Mouse (Mus musculus) hindbrain, embryonic 14.5 days (tissue): ENCODE data around the gene Arpc5l. TPM values are rescaled to one million over a fixed set of nuclear protein-coding genes. Genes with fewer than 3 reads are reported as not detected.
"Not testable (repeated sequence)": the region's sequence is repeated elsewhere in the genome, so short reads cannot be mapped to it uniquely, and the experiment has no call there.

Experiments
- ATAC-seq: fragments of 200-750 bp; cut with Nextera tagmentation; 2 replicates; pipeline ENCODE4 v1.8.0; 2017; ENCODE audit warnings: moderate number of reproducible peaks, mild to moderate bottlenecking, moderate TSS enrichment, moderate library complexity; ENCODE audit not compliant: low FRiP score
- DNase-seq: peaks from one replicate; pipeline ENCODE4 v3.0.0-alpha.2; 2015; ENCODE audit warnings: low spot score
- H3K27ac ChIP-seq: fragments of 300-500 bp; sonication (generic); 2 replicates; pipeline ENCODE4 v1.5.1; 2014; ENCODE audit warnings: mild to moderate bottlenecking, moderate library complexity
- H3K27me3 ChIP-seq: fragments of 300-500 bp; sonication (generic); 2 replicates; pipeline ENCODE4 v1.6.1; 2014; ENCODE audit warnings: mild to moderate bottlenecking, low read length, mixed read lengths; ENCODE audit not compliant: control insufficient read depth, insufficient read depth
- H3K36me3 ChIP-seq: fragments of 300-500 bp; sonication (generic); replicated peaks from 2 replicates; pipeline ENCODE4 v1.6.1; 2014; ENCODE audit not compliant: control insufficient read depth, insufficient read depth
- H3K4me1 ChIP-seq: fragments of 300-500 bp; sonication (generic); replicated peaks from 2 replicates; pipeline ENCODE4 v1.6.1; 2014; ENCODE audit warnings: antibody characterized with exemption, low read length, mixed read lengths; ENCODE audit not compliant: control insufficient read depth, insufficient read depth
- H3K4me2 ChIP-seq: fragments of 300-500 bp; sonication (generic); replicated peaks from 2 replicates; pipeline ENCODE4 v1.6.1; 2014; ENCODE audit warnings: mild to moderate bottlenecking, moderate library complexity
- H3K4me3 ChIP-seq: fragments of 300-500 bp; sonication (generic); replicated peaks from 2 replicates; pipeline ENCODE4 v1.5.1; 2014; ENCODE audit warnings: mild to moderate bottlenecking, low read length
- H3K9ac ChIP-seq: fragments of 300-500 bp; sonication (generic); 2 replicates; pipeline ENCODE4 v1.6.1; 2014
- H3K9me3 ChIP-seq: fragments of 300-500 bp; sonication (generic); 2 replicates; pipeline ENCODE4 v1.6.1; 2016; ENCODE audit warnings: low read length; ENCODE audit not compliant: control insufficient read depth
- WGBS: fragments of 180-500 bp; shearing (Covaris S2); extraction: QIAGEN DNeasy Blood & Tissue Kit; methylation state at CpG from one replicate; pipeline ENCODE4 v1.1.7; 2014; 5-methylcytosine and 5-hydroxymethylcytosine counted together
- polyA plus RNA-seq: library from polyadenylated mRNA; unstranded; fragments of >200 nt; fragmentation: Nextera tagmentation; extraction: Ambion mirVana; gene quantifications from 2 replicates; pipeline ENCODE4 v1.2.1, GENCODE M21; 2014

Gene Arpc5l
- polyA plus RNA-seq, 1 experiment from 2014 or later = 155 TPM

DNA sequence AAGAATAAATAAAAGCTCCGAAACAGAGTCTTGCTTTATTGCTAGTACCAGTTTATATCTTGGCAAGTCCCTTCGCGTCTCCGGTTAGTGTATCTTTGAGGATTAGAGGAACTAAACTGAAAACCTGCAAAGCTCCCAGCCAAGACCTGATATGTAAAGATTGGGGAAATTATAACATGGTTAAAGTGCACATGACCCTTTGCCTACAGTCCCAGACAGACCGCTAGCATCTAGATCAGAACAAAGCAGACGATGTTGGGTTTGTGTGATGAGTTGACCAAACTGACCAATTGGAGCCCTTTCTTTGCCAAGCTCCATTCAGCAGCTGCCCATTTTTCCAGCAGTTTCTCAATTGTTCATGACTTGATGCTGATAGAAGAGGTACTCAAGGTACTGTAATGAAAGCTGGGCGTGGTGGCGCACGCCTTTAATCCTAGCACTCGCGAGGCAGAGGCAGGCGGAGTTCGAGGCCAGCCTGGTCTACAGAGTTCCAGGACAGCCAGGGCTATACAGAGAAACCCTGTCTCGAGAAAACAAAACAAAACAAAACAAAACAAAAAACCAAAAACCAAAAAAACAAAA, 1.1 kb downstream of the Arpc5l start:
- H3K4me3 ChIP-seq = peak overlapping the region; percentile 69; the same call in 1 of the 2 replicates
- no peak overlapping the region for H3K27ac ChIP-seq
- H3K9me3 ChIP-seq = no peaks in the 10 kb centered on the region
- peaks cover 43% of the 10 kb centered on the region for H3K4me1 ChIP-seq
- no peaks in the 10 kb centered on the region for H3K27me3 ChIP-seq
- 0 out of 2 replicates have a peak overlapping the region, but pooled peaks have one; percentile 78 for H3K9ac ChIP-seq
- 91% methylated on average over 14 of the region's 14 CpGs for WGBS
- H3K36me3 ChIP-seq = peaks cover 24% of the 10 kb centered on the region
- ATAC-seq = no peak
- H3K4me2 ChIP-seq = peak overlapping the region; percentile 80
- DNase-seq = no peak

- ATAC-seq (peak; percentile 90), DNase-seq (peak; percentile 95)
- Histone ChIP-seq H3K9me3 (no peaks in the 10 kb centered on the region), H3K9ac (peak overlapping the region; percentile 86), H3K27ac (peak overlapping the region; percentile 91), H3K4me1 (peaks cover 41% of the 10 kb centered on the region), H3K36me3 (peaks cover 15% of the 10 kb centered on the region), H3K4me2 (peak overlapping the region; percentile 95), H3K4me3 (peak overlapping the region; percentile 85), H3K27me3 (no peaks in the 10 kb centered on the region)
- WGBS = under 1% methylated on average over 44 of the region's 44 CpGs
These were observed 2.7 kb downstream of the Arpc5l start for GRCm38 (mm10) chr2:39007865-39008264.

DNA sequence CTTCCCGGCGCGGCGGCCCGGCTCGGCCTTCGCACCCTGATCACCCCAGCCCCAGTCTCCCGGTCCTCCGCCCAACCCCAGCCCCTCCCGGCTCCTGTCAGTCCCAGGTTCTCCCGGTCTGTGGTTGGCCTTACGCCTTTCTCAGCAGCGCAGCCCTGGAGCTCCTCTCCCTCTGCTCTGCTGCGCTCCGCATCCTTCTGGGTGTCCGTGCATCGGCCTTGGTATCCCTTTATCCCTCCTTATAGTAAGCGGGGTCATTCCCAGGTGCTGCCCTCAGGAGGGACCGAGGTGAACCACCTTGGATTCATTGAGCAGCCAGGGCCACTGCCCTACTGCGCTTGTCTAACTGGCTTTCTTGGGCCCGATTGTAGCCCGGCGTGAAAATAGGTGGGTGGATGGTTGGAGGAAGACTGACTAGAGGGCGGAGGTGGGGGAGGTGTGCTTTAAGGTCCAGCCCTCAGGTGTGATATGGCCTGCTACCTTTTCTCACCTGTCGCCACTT, 3.3 kb downstream of the Arpc5l start:
- Histone ChIP-seq H3K9ac (peak overlapping the region; percentile 86), H3K4me1 (peaks cover 37% of the 10 kb centered on the region), H3K4me3 (peak overlapping the region; percentile 85), H3K9me3 (no peaks in the 10 kb centered on the region), H3K27ac (peak overlapping the region; percentile 91), H3K27me3 (no peaks in the 10 kb centered on the region), H3K4me2 (peak overlapping the region; percentile 95), H3K36me3 (peaks cover 15% of the 10 kb centered on the region)
- ATAC-seq (peak; percentile 42), DNase-seq (no peak)
- WGBS = under 1% methylated on average over 25 of the region's 25 CpGs

DNA sequence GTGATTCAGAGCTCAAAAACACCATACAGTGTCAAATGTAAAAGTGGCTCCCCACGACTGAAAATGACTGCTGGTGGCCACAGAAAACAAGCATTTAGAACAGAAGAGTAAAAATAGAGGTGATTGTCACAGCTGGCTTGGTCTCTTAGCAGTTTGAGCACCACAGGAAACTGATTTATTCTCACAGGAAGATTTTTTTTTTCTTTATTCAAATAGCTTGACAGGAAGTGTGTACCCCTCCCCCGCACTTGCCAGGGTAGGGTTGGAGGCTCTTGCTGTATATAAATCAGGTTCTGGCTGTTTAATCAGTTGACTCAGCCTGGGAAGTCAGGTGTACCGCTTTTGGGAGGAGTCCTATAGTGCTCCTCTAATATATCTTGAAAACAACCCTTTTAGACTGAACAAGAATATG, 3.8 kb downstream of the Arpc5l start:
- DNase-seq (no peak), ATAC-seq (no peak)
- peaks cover 32% of the 10 kb centered on the region for H3K4me1 ChIP-seq

GRCm38 (mm10) chr2:39010144-39010543, 5.0 kb downstream of the Arpc5l start:
- not testable (repeated sequence) for H3K27ac ChIP-seq, H3K4me3 ChIP-seq, H3K27me3 ChIP-seq, ATAC-seq, H3K9ac ChIP-seq, H3K4me2 ChIP-seq, DNase-seq, H3K9me3 ChIP-seq
- H3K36me3 ChIP-seq = peaks cover 29% of the 10 kb centered on the region
- 92% methylated on average over 4 of the region's 5 CpGs for WGBS
- H3K4me1 ChIP-seq = peaks cover 28% of the 10 kb centered on the region

More for the DNA sequence above, 3.8 kb downstream of the Arpc5l start:
- H3K4me3 ChIP-seq = peak overlapping the region; percentile 85
- peak overlapping the region; percentile 91; the same call in 1 of the 2 replicates for H3K27ac ChIP-seq
- H3K4me2 ChIP-seq = peak overlapping the region; percentile 95
- H3K27me3 ChIP-seq = no peaks in the 10 kb centered on the region
- peaks cover 17% of the 10 kb centered on the region for H3K36me3 ChIP-seq
- H3K9ac ChIP-seq = peak overlapping the region; percentile 86
- H3K9me3 ChIP-seq = no peaks in the 10 kb centered on the region
- 35% methylated on average over 3 of the region's 3 CpGs for WGBS

DNA sequence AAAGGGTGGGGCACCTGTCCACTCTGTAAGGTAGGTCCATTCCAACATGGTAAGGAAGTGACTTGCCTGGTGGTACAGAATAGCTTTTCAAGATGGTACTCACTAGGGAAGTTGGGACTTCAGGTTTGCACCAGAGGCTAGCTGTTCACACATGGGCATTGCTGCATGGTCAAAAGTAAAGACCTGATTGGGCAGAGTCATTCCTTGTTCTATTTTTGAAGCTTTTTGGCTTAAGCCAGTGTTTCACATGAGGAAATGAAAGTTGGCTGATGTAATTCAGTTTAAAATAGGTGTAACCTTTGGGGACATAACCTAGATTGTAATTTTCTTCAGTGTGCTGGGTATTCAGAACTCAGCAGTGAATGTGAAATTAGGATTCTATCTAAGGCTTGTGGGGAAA, 6.1 kb downstream of the Arpc5l start:
- Histone ChIP-seq H3K9ac (no peak overlapping the region), H3K4me1 (peaks cover 20% of the 10 kb centered on the region), H3K9me3 (no peaks in the 10 kb centered on the region), H3K36me3 (peaks cover 40% of the 10 kb centered on the region), H3K4me2 (no peak overlapping the region), H3K4me3 (no peak overlapping the region), H3K27me3 (no peaks in the 10 kb centered on the region), H3K27ac (no peak overlapping the region)
- DNase-seq (no peak), ATAC-seq (no peak)

DNA sequence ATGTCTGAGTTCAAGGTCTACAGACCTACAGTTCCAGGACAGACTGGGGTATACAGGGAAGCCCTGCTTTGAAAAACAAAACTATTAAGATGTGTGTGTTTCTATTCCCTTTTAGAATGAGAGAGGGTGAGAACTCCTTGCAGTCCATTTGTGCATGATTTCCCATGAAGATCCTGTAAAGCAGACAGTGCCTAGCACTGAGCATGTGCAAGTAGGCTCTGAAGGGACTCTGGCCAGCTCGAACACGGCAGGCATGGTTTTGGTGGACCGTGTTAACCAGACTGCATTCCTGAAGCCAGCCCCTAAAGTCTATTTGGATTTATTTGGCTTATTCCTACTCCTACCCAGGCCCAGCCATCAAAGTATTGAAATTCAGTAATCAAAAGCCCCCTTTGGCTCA, 6.8 kb downstream of the Arpc5l start:
- peaks cover 17% of the 10 kb centered on the region for H3K4me1 ChIP-seq
- no peak overlapping the region for H3K4me2 ChIP-seq
- H3K36me3 ChIP-seq = peaks cover 48% of the 10 kb centered on the region
- DNase-seq (no peak), ATAC-seq (no peak)
- 95% methylated on average over 3 of the region's 3 CpGs for WGBS
- no peaks in the 10 kb centered on the region for H3K27me3 ChIP-seq
- H3K4me3 ChIP-seq = no peak overlapping the region
- H3K9me3 ChIP-seq = no peaks in the 10 kb centered on the region
- no peak overlapping the region for H3K9ac ChIP-seq
- H3K27ac ChIP-seq = no peak overlapping the region

DNA sequence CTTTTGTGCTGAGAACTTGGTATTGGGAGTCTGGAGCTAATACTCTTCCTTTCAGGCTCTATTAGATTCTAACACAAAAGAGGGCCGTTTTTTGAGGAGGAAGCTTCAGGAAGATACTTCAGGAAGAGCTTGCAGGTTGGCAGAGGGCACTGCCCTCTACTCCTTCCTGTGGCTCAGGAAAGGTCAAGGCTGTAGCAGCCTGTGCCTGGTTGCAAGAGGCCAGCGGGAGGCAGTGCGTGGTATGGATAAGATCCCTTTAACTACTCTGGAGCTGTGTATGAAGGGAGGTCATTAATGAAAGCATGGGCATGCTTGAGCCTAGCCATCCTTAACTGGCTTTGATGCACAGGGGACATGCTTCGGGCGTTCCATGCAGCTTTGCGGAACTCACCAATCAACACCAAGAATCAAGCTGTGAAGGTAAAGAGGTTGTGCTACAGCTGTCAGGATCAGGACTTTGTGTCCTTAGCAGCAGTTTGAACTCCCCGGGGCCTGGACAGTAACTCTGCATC, 7.7 kb downstream of the Arpc5l start:
- H3K9ac ChIP-seq = no peak overlapping the region
- H3K27me3 ChIP-seq = no peaks in the 10 kb centered on the region
- peaks cover 56% of the 10 kb centered on the region for H3K36me3 ChIP-seq
- no peak overlapping the region for H3K4me3 ChIP-seq
- 85% methylated on average over 7 of the region's 7 CpGs for WGBS
- no peaks in the 10 kb centered on the region for H3K9me3 ChIP-seq
- DNase-seq (no peak), ATAC-seq (no peak)
- no peak overlapping the region for H3K27ac ChIP-seq
- no peak overlapping the region for H3K4me2 ChIP-seq
- peaks cover 12% of the 10 kb centered on the region for H3K4me1 ChIP-seq

- Histone ChIP-seq H3K9me3 (no peaks in the 10 kb centered on the region), H3K9ac (no peak overlapping the region), H3K4me1 (no peaks in the 10 kb centered on the region; the same call in 1 of the 2 replicates), H3K4me3 (no peak overlapping the region), H3K27me3 (no peaks in the 10 kb centered on the region), H3K36me3 (peaks cover 91% of the 10 kb centered on the region), H3K27ac (no peak overlapping the region), H3K4me2 (no peak overlapping the region)
- WGBS = 89% methylated on average over 3 of the region's 3 CpGs
- ATAC-seq = no peak
- DNase-seq = no peak
These were observed 11.4 kb downstream of the Arpc5l start for GRCm38 (mm10) chr2:39016581-39016980.
